Mouse (Mus musculus) neural tube, embryonic 11.5 days (tissue): ENCODE data around the gene Vmn2r39. TPM values are rescaled to one million over a fixed set of nuclear protein-coding genes. Genes with fewer than 3 reads are reported as not detected.
"Not testable (repeated sequence)": the region's sequence is repeated elsewhere in the genome, so short reads cannot be mapped to it uniquely, and the experiment has no call there.

Source experiments
- ATAC-seq: fragments of 200-750 bp; cut with Nextera tagmentation; 2 replicates; pipeline ENCODE4 v1.8.0; 2017; ENCODE audit warnings: moderate number of reproducible peaks, mild to moderate bottlenecking, moderate TSS enrichment, moderate library complexity; ENCODE audit not compliant: insufficient read depth, low FRiP score, low TSS enrichment
- DNase-seq: peaks from one replicate; pipeline ENCODE4 v3.0.0-alpha.2; 2015; ENCODE audit warnings: low spot score
- H3K27ac ChIP-seq: fragments of 300-500 bp; sonication (generic); 2 replicates; pipeline ENCODE4 v1.5.1; 2014; ENCODE audit warnings: low read depth, mild to moderate bottlenecking, low read length
- H3K27me3 ChIP-seq: fragments of 300-500 bp; sonication (generic); 2 replicates; pipeline ENCODE4 v1.6.1; 2014; ENCODE audit warnings: mild to moderate bottlenecking, low read length, mixed read lengths; ENCODE audit not compliant: control insufficient read depth, insufficient read depth
- H3K36me3 ChIP-seq: fragments of 300-500 bp; sonication (generic); 2 replicates; pipeline ENCODE4 v1.6.1; 2014; ENCODE audit warnings: mild to moderate bottlenecking, low read length, moderate library complexity, mixed read lengths; ENCODE audit not compliant: control insufficient read depth, insufficient read depth
- H3K4me1 ChIP-seq: fragments of 300-500 bp; sonication (generic); 2 replicates; pipeline ENCODE4 v1.6.1; 2014; ENCODE audit warnings: low read length, mixed read lengths; ENCODE audit not compliant: control insufficient read depth, insufficient read depth
- H3K4me2 ChIP-seq: fragments of 300-500 bp; sonication (generic); 2 replicates; pipeline ENCODE4 v1.6.1; 2014; ENCODE audit warnings: low read depth, mild to moderate bottlenecking, moderate library complexity
- H3K4me3 ChIP-seq: fragments of 300-500 bp; sonication (generic); 2 replicates; pipeline ENCODE4 v1.5.1; 2014; ENCODE audit warnings: low read depth, low read length
- H3K9ac ChIP-seq: fragments of 300-500 bp; sonication (generic); 2 replicates; pipeline ENCODE4 v1.6.1; 2014; ENCODE audit warnings: mild to moderate bottlenecking, low read length
- H3K9me3 ChIP-seq: fragments of 300-500 bp; sonication (generic); 2 replicates; pipeline ENCODE4 v1.6.1; 2016; ENCODE audit warnings: low read length; ENCODE audit not compliant: control insufficient read depth
- WGBS: fragments of 180-500 bp; shearing (Covaris S2); extraction: QIAGEN DNeasy Blood & Tissue Kit; methylation state at CpG from one replicate; pipeline ENCODE4 v1.1.7; 2014; 5-methylcytosine and 5-hydroxymethylcytosine counted together
- polyA plus RNA-seq: library from polyadenylated mRNA; unstranded; fragments of >200 nt; fragmentation: Nextera tagmentation; extraction: Ambion mirVana; gene quantifications from 2 replicates; pipeline ENCODE4 v1.2.1, GENCODE M21; 2014

The Vmn2r39 gene
- polyA plus RNA-seq = not detected in 2 replicates

- not testable (repeated sequence) for H3K9me3 ChIP-seq, H3K4me2 ChIP-seq, H3K9ac ChIP-seq, DNase-seq, H3K4me1 ChIP-seq, H3K36me3 ChIP-seq, H3K27ac ChIP-seq, ATAC-seq, H3K4me3 ChIP-seq, H3K27me3 ChIP-seq
These were observed at the start of gene Vmn2r39 for GRCm38 (mm10) chr7:9030698-9031097. Vmn2r39 (minus strand) TSS chr7:9030798.

- not testable (repeated sequence) for H3K4me3 ChIP-seq, H3K27me3 ChIP-seq, DNase-seq, H3K4me2 ChIP-seq, H3K27ac ChIP-seq, H3K9ac ChIP-seq, ATAC-seq, H3K9me3 ChIP-seq, H3K4me1 ChIP-seq, H3K36me3 ChIP-seq
- WGBS = 88% methylated on average over 4 of the region's 4 CpGs
These were observed 34.8 kb upstream of the Vmn2r39 start for GRCm38 (mm10) chr7:9065353-9065752.

Other genes with a start within 250 kb of the Vmn2r39 start
- gene Vmn2r40, start 99.4 kb downstream of the Vmn2r39 start, polyA plus RNA-seq = not detected in 2 replicates
- not detected in 2 replicates for gene Vmn2r38, start 67.1 kb upstream of the Vmn2r39 start, polyA plus RNA-seq
- not detected in 2 replicates for gene Vmn2r37, start 192.9 kb upstream of the Vmn2r39 start, polyA plus RNA-seq